Mouse (Mus musculus): ENCODE measurements around the gene Atg5. TPM values are rescaled to one million over a fixed set of nuclear protein-coding genes. Genes with fewer than 3 reads are reported as not detected.
"Not testable (repeated sequence)": the region's sequence is repeated elsewhere in the genome, so short reads cannot be mapped to it uniquely, and the experiment has no call there.

Atg5 gene
- 9.8 and 11.6 TPM in 2 replicates for polyA plus RNA-seq (2012; rRNA removed)

DNA sequence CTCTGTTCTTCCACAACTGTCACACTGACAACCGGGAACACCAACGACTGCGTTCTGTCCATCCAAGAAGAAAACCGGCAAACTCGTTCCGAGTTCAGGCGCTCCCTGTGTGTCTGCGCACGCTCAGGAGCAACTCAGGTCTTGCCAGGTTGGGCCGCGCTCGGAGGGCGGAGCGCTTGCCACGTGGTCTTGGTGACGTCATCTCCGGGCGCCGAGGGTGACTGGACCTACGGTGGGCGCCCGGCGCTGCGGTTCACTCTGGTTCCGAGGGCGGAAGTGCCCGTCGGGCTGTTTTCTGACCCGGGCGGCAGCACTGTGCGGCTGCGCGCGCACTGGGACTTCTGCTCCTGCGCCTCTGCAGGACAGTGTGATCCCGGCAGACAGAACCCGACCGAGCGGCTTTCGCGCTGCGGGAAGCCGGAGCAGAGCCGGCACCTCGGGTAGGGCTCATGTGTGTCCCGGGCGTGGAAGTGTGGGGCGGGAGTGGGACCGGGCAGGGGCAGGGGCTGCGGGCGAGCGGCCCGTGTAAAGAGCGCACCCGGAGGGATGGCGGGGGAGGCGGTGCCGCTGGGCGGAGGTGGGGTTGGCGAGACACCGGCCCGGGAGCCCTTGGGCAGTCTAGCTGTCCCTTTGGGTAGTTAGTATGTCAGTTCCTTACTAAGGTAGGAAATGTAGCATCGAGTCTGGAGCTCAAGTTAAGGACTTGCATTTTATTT is at the start of gene Atg5:
Gene Atg5, plus strand, starts transcription at position 214 of the 716 bp plus-strand sequence.
- peak; percentile 97 for DNase-seq
- Histone ChIP-seq H3K4me3 (ENCODE audit: control insufficient read depth, insufficient read depth, low read length) (peak within 1 kb of the TSS; percentile 79), H3K36me3 (ENCODE audit: control insufficient read depth, insufficient read depth, low read length) (no peaks in the 10 kb centered on the region), H3K27ac (ENCODE audit: control insufficient read depth, insufficient read depth, low read length) (peak within 1 kb of the TSS; percentile 17; the same call in 1 of the 2 replicates), H3K4me1 (replicated peaks; ENCODE audit: control insufficient read depth, insufficient read depth, low read length) (peaks cover 5% of the 10 kb centered on the region), H3K27me3 (ENCODE audit: control insufficient read depth, insufficient read depth, low read length) (no peaks in the 10 kb centered on the region)
- TF ChIP-seq POLR2A (IDR thresholded peaks at IDR 0.05; ENCODE audit: control insufficient read depth, extremely low read depth, insufficient read depth, low read length, poor library complexity) (peak; percentile 70; the same call in 1 of the 2 replicates), CTCF (IDR thresholded peaks at IDR 0.05; ENCODE audit: borderline replicate concordance, control insufficient read depth, extremely low read depth, insufficient read depth, low read length, poor library complexity) (peak; percentile 28; the same call in 1 of the 2 replicates)
- WGBS: under 1% methylated on average over 63 of the region's 63 CpGs

DNA sequence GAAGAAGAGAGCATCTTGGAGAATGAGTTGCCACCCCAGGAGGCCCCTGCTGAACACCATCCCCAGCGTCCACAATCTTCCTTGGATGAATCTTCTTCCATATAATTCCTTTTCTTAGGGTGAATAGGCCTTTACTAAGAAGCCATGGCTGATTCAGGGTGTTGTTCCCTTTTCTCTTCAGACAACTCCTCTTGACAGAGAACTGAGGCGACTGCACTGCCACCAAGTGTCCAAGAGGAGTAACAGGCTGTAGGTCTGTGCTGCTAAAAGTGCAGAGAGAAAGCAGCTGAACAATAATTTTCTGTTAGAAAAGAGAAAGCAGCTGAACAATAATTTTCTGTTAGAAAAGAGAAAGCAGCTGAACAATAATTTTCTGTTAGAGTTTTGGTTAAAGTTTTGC is 49.1 kb upstream of the Atg5 start:
- not testable (repeated sequence) for H3K4me1 ChIP-seq (replicated peaks; ENCODE audit: control insufficient read depth, insufficient read depth, low read length); H3K36me3 ChIP-seq (ENCODE audit: control insufficient read depth, insufficient read depth, low read length); H3K27me3 ChIP-seq (ENCODE audit: control insufficient read depth, insufficient read depth, low read length); H3K4me3 ChIP-seq (ENCODE audit: control insufficient read depth, insufficient read depth, low read length); H3K27ac ChIP-seq (ENCODE audit: control insufficient read depth, insufficient read depth, low read length)
- DNase-seq: peak; percentile 4
- WGBS: 6% methylated on average over 2 of the region's 2 CpGs

DNA sequence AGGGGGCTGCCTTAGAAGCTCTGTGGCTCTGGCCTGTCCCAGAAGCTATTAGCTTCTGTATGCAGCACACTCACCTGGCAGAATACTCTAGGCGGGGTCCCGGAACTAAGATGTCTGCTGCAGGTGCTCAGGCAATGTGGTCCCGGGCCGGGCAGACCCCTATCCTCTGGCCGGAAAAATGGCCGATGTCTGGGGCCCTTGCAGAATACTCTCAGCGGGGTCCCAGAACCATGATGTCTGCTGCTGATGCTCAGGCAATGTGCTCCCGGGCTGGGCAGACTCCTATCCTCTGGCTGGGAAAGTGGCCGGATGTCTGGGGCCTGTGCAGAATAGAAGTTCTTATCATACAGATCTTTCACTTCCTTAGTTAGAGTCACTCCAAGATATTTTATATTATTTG is 43.8 kb upstream of the Atg5 start:
- no peak overlapping the region for H3K4me3 ChIP-seq (ENCODE audit: control insufficient read depth, insufficient read depth, low read length)
- H3K4me1 ChIP-seq (replicated peaks; ENCODE audit: control insufficient read depth, insufficient read depth, low read length): no peaks in the 10 kb centered on the region
- 95% methylated on average over 9 of the region's 9 CpGs for WGBS
- H3K36me3 ChIP-seq (ENCODE audit: control insufficient read depth, insufficient read depth, low read length): no peaks in the 10 kb centered on the region
- H3K27me3 ChIP-seq (ENCODE audit: control insufficient read depth, insufficient read depth, low read length): no peaks in the 10 kb centered on the region
- DNase-seq: no peak
- TF ChIP-seq POLR2A (IDR thresholded peaks at IDR 0.05; ENCODE audit: control insufficient read depth, extremely low read depth, insufficient read depth, low read length, poor library complexity): no peak
- no peak for TF ChIP-seq CTCF (IDR thresholded peaks at IDR 0.05; ENCODE audit: borderline replicate concordance, control insufficient read depth, extremely low read depth, insufficient read depth, low read length, poor library complexity)
- no peak overlapping the region for H3K27ac ChIP-seq (ENCODE audit: control insufficient read depth, insufficient read depth, low read length)

DNA sequence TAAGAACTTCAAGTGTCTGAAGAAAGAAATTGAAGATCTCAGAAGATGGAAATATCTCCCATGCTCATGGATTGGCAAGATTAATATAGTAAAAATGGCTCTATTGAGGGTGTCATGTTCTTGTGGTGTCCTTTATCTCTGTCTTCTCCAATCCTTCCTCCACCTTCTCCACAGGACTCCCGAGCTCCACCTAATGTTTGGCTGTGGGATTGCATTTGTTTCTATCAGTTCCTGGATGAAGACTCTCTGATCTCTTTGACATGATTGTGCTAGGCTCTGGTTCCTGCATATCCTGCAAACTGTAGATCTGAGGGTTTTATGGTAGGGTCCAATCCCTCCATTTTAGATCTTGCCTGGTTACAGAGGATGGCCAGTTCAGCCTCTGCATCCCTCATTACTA is 34.8 kb upstream of the Atg5 start:
- H3K4me1 ChIP-seq (replicated peaks; ENCODE audit: control insufficient read depth, insufficient read depth, low read length); H3K27ac ChIP-seq (ENCODE audit: control insufficient read depth, insufficient read depth, low read length); H3K36me3 ChIP-seq (ENCODE audit: control insufficient read depth, insufficient read depth, low read length); H3K27me3 ChIP-seq (ENCODE audit: control insufficient read depth, insufficient read depth, low read length); H3K4me3 ChIP-seq (ENCODE audit: control insufficient read depth, insufficient read depth, low read length): not testable (repeated sequence)
- DNase-seq: peak; percentile 71
- WGBS: 2% methylated on average over 1 of the region's 1 CpGs

DNA sequence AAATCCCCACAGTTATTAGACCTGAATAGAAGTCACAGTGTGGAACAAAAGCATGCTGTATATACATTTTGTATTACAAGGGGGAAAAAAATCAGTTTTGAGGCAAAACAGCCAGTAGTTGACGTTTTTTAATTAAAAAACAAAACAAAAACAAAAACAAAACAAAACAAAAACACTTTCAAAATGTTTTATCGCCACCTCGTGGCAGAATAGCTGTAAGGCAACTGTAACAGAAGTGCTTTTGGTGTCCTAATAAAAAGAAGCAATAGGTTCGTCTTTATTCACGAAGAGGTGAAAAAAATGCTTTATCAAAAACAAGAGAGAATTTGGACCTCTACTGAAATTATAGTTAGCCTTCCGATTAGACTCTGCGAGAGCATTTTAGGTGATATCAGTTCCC is 32.9 kb upstream of the Atg5 start:
- DNase-seq; H3K27me3 ChIP-seq (ENCODE audit: control insufficient read depth, insufficient read depth, low read length); H3K4me3 ChIP-seq (ENCODE audit: control insufficient read depth, insufficient read depth, low read length); H3K4me1 ChIP-seq (replicated peaks; ENCODE audit: control insufficient read depth, insufficient read depth, low read length); H3K27ac ChIP-seq (ENCODE audit: control insufficient read depth, insufficient read depth, low read length); H3K36me3 ChIP-seq (ENCODE audit: control insufficient read depth, insufficient read depth, low read length): not testable (repeated sequence)
- 34% methylated on average over 7 of the region's 7 CpGs for WGBS

DNA sequence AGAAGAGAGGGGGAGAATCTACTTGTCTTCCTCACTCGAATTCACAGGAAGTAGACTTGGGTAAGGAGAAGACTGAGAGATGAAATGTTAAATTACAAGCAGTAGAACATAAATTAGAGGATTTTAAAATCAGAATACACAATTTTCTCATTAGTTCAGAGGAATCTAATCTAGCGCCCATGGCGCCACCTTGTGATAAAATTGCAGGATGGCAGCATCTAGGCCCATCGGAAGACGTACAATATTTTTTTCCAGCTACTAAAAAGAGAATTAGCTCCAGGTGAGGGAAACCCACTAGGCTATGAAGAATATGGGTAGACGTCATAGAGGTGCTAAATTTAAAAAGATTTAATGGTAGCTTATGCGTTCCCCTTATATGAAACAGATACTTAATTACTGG is 11.5 kb upstream of the Atg5 start:
- no peaks in the 10 kb centered on the region for H3K27me3 ChIP-seq (ENCODE audit: control insufficient read depth, insufficient read depth, low read length)
- 57% methylated on average over 7 of the region's 7 CpGs for WGBS
- H3K27ac ChIP-seq (ENCODE audit: control insufficient read depth, insufficient read depth, low read length): no peak overlapping the region
- TF ChIP-seq CTCF (IDR thresholded peaks at IDR 0.05; ENCODE audit: borderline replicate concordance, control insufficient read depth, extremely low read depth, insufficient read depth, low read length, poor library complexity) (no peak), POLR2A (IDR thresholded peaks at IDR 0.05; ENCODE audit: control insufficient read depth, extremely low read depth, insufficient read depth, low read length, poor library complexity) (no peak)
- DNase-seq: no peak
- H3K36me3 ChIP-seq (ENCODE audit: control insufficient read depth, insufficient read depth, low read length): no peaks in the 10 kb centered on the region
- no peaks in the 10 kb centered on the region for H3K4me1 ChIP-seq (replicated peaks; ENCODE audit: control insufficient read depth, insufficient read depth, low read length)
- no peak overlapping the region for H3K4me3 ChIP-seq (ENCODE audit: control insufficient read depth, insufficient read depth, low read length)

DNA sequence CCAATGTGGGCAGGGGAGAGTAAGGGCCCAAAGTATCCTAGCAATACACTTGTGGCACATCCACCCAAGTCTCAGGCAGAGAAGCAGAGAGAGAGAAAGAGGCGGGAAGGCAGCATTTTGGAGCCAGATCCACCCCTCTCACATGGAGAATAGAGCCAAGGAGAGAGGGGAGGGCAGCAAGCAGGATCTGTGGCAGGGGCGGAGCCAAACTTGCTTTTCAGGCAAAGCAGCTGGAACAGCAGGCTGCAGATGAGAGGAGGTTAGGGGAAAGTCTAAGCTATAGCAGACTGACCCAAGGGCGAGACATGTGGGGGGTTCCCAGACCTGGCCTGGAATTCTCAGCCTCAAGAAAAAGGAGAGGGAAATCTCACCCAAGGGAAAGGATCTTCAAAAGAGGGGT is 2.3 kb upstream of the Atg5 start:
- DNase-seq: no peak
- H3K36me3 ChIP-seq (ENCODE audit: control insufficient read depth, insufficient read depth, low read length): no peaks in the 10 kb centered on the region
- H3K27me3 ChIP-seq (ENCODE audit: control insufficient read depth, insufficient read depth, low read length): no peaks in the 10 kb centered on the region
- WGBS: 94% methylated on average over 3 of the region's 3 CpGs
- H3K4me1 ChIP-seq (replicated peaks; ENCODE audit: control insufficient read depth, insufficient read depth, low read length): peaks cover 5% of the 10 kb centered on the region
- TF ChIP-seq POLR2A (IDR thresholded peaks at IDR 0.05; ENCODE audit: control insufficient read depth, extremely low read depth, insufficient read depth, low read length, poor library complexity) (no peak), CTCF (IDR thresholded peaks at IDR 0.05; ENCODE audit: borderline replicate concordance, control insufficient read depth, extremely low read depth, insufficient read depth, low read length, poor library complexity) (no peak)
- H3K27ac ChIP-seq (ENCODE audit: control insufficient read depth, insufficient read depth, low read length): no peak overlapping the region
- no peak overlapping the region for H3K4me3 ChIP-seq (ENCODE audit: control insufficient read depth, insufficient read depth, low read length)

Data from thymus, adult 2 months (tissue).